8 mouse cellular contexts compared by ENCODE assay signal in genomic region chr4:123571869-123572268, GRCm38 (mm10).
DNase-seq lines count a peak whose midpoint lies in the region; ATAC-seq and TF ChIP-seq lines count a peak whose summit lies in the region.

No protein-coding gene starts in this region.

- no peak for TF ChIP-seq CTCF in heart, postnatal 0 days (IDR thresholded peaks at IDR 0.05; ENCODE audit: low read depth)

- no peaks in the 10 kb centered on the region for H3K9me3 ChIP-seq in heart, postnatal 0 days (replicated peaks; ENCODE audit: control insufficient read depth, low read length)
- no peaks in the 10 kb centered on the region for H3K9me3 ChIP-seq in liver, embryonic 12.5 days (replicated peaks)

- ATAC-seq in heart, postnatal 0 days (ENCODE audit: insufficient read depth, low read depth), result peak; percentile 69
- ATAC-seq in liver, embryonic 12.5 days, result peak; percentile 70
- peak; percentile 97 for ATAC-seq in monocyte, adult 5-6 weeks (replicated peaks; ENCODE audit: insufficient number of reproducible peaks, low FRiP score, low TSS enrichment, poor library complexity, severe bottlenecking)

- H3K4me3 ChIP-seq in heart, postnatal 0 days (ENCODE audit: low read depth, low read length), result peak overlapping the region; percentile 33
- peak overlapping the region; percentile 50 for H3K4me3 ChIP-seq in liver, embryonic 12.5 days

- 2% methylated on average over 7 of the region's 7 CpGs for WGBS in heart, postnatal 0 days
- 5% methylated on average over 7 of the region's 7 CpGs for WGBS in liver, embryonic 12.5 days (ENCODE audit: insufficient replicate concordance)

- peak overlapping the region; percentile 57 for H3K9ac ChIP-seq in heart, postnatal 0 days (replicated peaks; ENCODE audit: low read depth, low read length)
- peak overlapping the region; percentile 41; the same call in 1 of the 2 replicates for H3K9ac ChIP-seq in liver, embryonic 12.5 days

- H3K27me3 ChIP-seq in heart, postnatal 0 days (ENCODE audit: control insufficient read depth, insufficient read depth, low read length), result no peaks in the 10 kb centered on the region
- H3K27me3 ChIP-seq in liver, embryonic 12.5 days (replicated peaks), result no peaks in the 10 kb centered on the region

- peak; percentile 59 for DNase-seq in layer of hippocampus, adult 11-12 months (ENCODE audit: low spot score)
- DNase-seq in layer of hippocampus, adult 8-10 months (ENCODE audit: low spot score in 2 of 2), result no peak
- DNase-seq in embryo, embryonic 10.5 days (ENCODE audit: low spot score), result peak; percentile 36
- DNase-seq in heart, postnatal 0 days (ENCODE audit: low spot score), result peak; percentile 80
- DNase-seq in right cerebral cortex, postnatal 4 days, result no peak
- no peak for DNase-seq in frontal cortex, postnatal 25 days (ENCODE audit: low spot score in 2 of 2)

- peaks cover 16% of the 10 kb centered on the region for H3K4me1 ChIP-seq in heart, postnatal 0 days (ENCODE audit: control insufficient read depth, insufficient read depth)
- H3K4me1 ChIP-seq in liver, embryonic 12.5 days, result peaks cover 37% of the 10 kb centered on the region

- H3K4me2 ChIP-seq in heart, postnatal 0 days (ENCODE audit: low read depth, low read length), result peak overlapping the region; percentile 64
- H3K4me2 ChIP-seq in liver, embryonic 12.5 days, result peak overlapping the region; percentile 72

- no peak for TF ChIP-seq EP300 in heart, postnatal 0 days (IDR thresholded peaks at IDR 0.05; ENCODE audit: low read depth)

- no peaks in the 10 kb centered on the region for H3K36me3 ChIP-seq in heart, postnatal 0 days (replicated peaks; ENCODE audit: control insufficient read depth, insufficient read depth, low read length)
- H3K36me3 ChIP-seq in liver, embryonic 12.5 days, result no peaks in the 10 kb centered on the region

- peak overlapping the region; percentile 93 for H3K27ac ChIP-seq in heart, postnatal 0 days (ENCODE audit: low read depth)
- peak overlapping the region; percentile 77 for H3K27ac ChIP-seq in liver, embryonic 12.5 days

Comparison
In these comparisons a context has a peak if more than half of its experiments do, and no peak if none do; other contexts are left out.
1. DNase-seq: peak in layer of hippocampus, adult 11-12 months (single experiment), embryo, embryonic 10.5 days (single experiment) and heart, postnatal 0 days (single experiment); none in layer of hippocampus, adult 8-10 months (0 of 2), right cerebral cortex, postnatal 4 days (single experiment) and frontal cortex, postnatal 25 days (0 of 2).
2. Peak in every context shown above with its lines, with median percentiles within 50 percentile points of each other: ATAC-seq.